Mouse (Mus musculus): ENCODE results near the gene Tsnaxip1. TPM values are rescaled to one million over a fixed set of nuclear protein-coding genes. Genes with fewer than 3 reads are reported as not detected.

Tsnaxip1 gene
- polyA plus RNA-seq, 1 experiment from 2014 or later: 2.9 TPM

DNA sequence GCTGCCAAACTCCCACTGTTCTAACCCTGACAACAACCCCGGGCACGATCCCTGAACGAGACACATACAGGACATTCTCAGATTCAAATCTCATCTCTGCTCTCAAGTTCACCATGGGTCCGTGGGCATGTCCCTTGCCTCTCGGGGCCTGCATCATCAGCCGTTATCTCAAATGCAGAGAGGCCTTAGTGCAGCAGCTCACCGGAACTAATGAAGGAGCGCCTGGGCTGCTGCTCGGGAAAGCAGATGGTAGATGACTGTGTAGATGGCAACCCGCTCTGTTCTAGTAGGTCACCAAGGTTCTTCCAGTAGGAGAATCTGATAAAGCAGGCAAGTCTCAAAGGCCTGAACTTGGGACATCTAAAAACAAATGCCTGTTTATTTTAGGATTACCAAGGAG lies 16.5 kb upstream of the Tsnaxip1 start:
- ATAC-seq: no peak
- no peak for DNase-seq (ENCODE audit: low spot score)
- no peaks in the 10 kb centered on the region for H3K27me3 ChIP-seq (replicated peaks; ENCODE audit: insufficient read depth, low read length)
- H3K9ac ChIP-seq (replicated peaks; ENCODE audit: low read depth): no peak overlapping the region
- H3K4me1 ChIP-seq (ENCODE audit: insufficient read depth, low read depth, low read length): peaks cover 15% of the 10 kb centered on the region
- no peak overlapping the region for H3K4me2 ChIP-seq (replicated peaks; ENCODE audit: low read depth, low read length)
- no peak overlapping the region for H3K4me3 ChIP-seq (ENCODE audit: low read depth, low read length)
- no peak overlapping the region for H3K27ac ChIP-seq (ENCODE audit: low read length)
- WGBS: 87% methylated on average over 10 of the region's 10 CpGs
- TF ChIP-seq CTCF (IDR thresholded peaks at IDR 0.05) (no peak), EP300 (IDR thresholded peaks at IDR 0.05) (no peak)
- no peaks in the 10 kb centered on the region for H3K9me3 ChIP-seq (ENCODE audit: low read length)
- no peaks in the 10 kb centered on the region; the same call in 1 of the 2 replicates for H3K36me3 ChIP-seq (ENCODE audit: insufficient read depth, low read length)

- Histone ChIP-seq H3K36me3 (ENCODE audit: insufficient read depth, low read length) (no peaks in the 10 kb centered on the region; the same call in 1 of the 2 replicates), H3K4me1 (ENCODE audit: insufficient read depth, low read depth, low read length) (peaks cover 15% of the 10 kb centered on the region), H3K9ac (replicated peaks; ENCODE audit: low read depth) (no peak overlapping the region), H3K9me3 (ENCODE audit: low read length) (no peaks in the 10 kb centered on the region), H3K4me3 (ENCODE audit: low read depth, low read length) (no peak overlapping the region), H3K4me2 (replicated peaks; ENCODE audit: low read depth, low read length) (no peak overlapping the region), H3K27ac (ENCODE audit: low read length) (no peak overlapping the region), H3K27me3 (replicated peaks; ENCODE audit: insufficient read depth, low read length) (no peaks in the 10 kb centered on the region)
- DNase-seq (ENCODE audit: low spot score): no peak
- TF ChIP-seq CTCF (IDR thresholded peaks at IDR 0.05) (no peak), EP300 (IDR thresholded peaks at IDR 0.05) (no peak)
- no peak for ATAC-seq
- WGBS: 66% methylated on average over 3 of the region's 3 CpGs
Measured at GRCm38 (mm10) chr8:105811543-105811942, 16.0 kb upstream of the Tsnaxip1 start.

- Histone ChIP-seq H3K9me3 (ENCODE audit: low read length) (no peaks in the 10 kb centered on the region), H3K27me3 (replicated peaks; ENCODE audit: insufficient read depth, low read length) (no peaks in the 10 kb centered on the region), H3K36me3 (ENCODE audit: insufficient read depth, low read length) (no peaks in the 10 kb centered on the region; the same call in 1 of the 2 replicates), H3K9ac (replicated peaks; ENCODE audit: low read depth) (no peak overlapping the region), H3K4me3 (ENCODE audit: low read depth, low read length) (no peak overlapping the region), H3K4me2 (replicated peaks; ENCODE audit: low read depth, low read length) (no peak overlapping the region), H3K27ac (ENCODE audit: low read length) (no peak overlapping the region), H3K4me1 (ENCODE audit: insufficient read depth, low read depth, low read length) (peaks cover 14% of the 10 kb centered on the region)
- WGBS: 76% methylated on average over 5 of the region's 5 CpGs
- TF ChIP-seq EP300 (IDR thresholded peaks at IDR 0.05): no peak
- TF ChIP-seq CTCF (IDR thresholded peaks at IDR 0.05): no peak
- no peak for ATAC-seq
- no peak for DNase-seq (ENCODE audit: low spot score)
Measured at GRCm38 (mm10) chr8:105812511-105812910, 15.0 kb upstream of the Tsnaxip1 start.

DNA sequence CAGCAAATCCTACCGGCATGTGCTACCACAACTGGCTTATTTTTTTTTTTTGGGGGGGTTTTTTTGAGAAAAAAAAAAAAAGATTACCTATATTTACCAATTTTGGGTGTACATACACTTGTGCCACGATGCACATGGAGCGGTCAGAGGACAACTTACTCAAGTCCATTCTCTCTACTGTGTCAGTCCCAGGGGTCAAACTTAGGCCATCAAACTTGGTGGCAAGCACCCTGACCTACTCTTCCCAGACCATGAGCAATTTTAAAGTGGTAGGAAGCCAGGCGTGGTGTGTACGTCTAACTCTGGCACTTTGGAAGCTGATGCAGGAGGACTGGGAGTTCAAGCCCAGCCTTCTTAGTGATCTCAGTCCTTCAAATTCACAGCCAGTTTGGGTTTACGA lies 14.3 kb upstream of the Tsnaxip1 start:
- DNase-seq (ENCODE audit: low spot score): no peak
- Histone ChIP-seq H3K9ac (replicated peaks; ENCODE audit: low read depth) (no peak overlapping the region), H3K4me1 (ENCODE audit: insufficient read depth, low read depth, low read length) (peaks cover 6% of the 10 kb centered on the region; the same call in 1 of the 2 replicates), H3K36me3 (ENCODE audit: insufficient read depth, low read length) (no peaks in the 10 kb centered on the region; the same call in 1 of the 2 replicates), H3K4me2 (replicated peaks; ENCODE audit: low read depth, low read length) (no peak overlapping the region), H3K27me3 (replicated peaks; ENCODE audit: insufficient read depth, low read length) (no peaks in the 10 kb centered on the region), H3K27ac (ENCODE audit: low read length) (no peak overlapping the region), H3K9me3 (ENCODE audit: low read length) (no peaks in the 10 kb centered on the region), H3K4me3 (ENCODE audit: low read depth, low read length) (no peak overlapping the region)
- 95% methylated on average over 6 of the region's 6 CpGs for WGBS
- ATAC-seq: no peak
- no peak for TF ChIP-seq EP300 (IDR thresholded peaks at IDR 0.05)
- no peak for TF ChIP-seq CTCF (IDR thresholded peaks at IDR 0.05)

GRCm38 (mm10) chr8:105819659-105820058 lies 7.9 kb upstream of the Tsnaxip1 start:
- no peaks in the 10 kb centered on the region for H3K27me3 ChIP-seq (replicated peaks; ENCODE audit: insufficient read depth, low read length)
- no peaks in the 10 kb centered on the region for H3K4me1 ChIP-seq (ENCODE audit: insufficient read depth, low read depth, low read length)
- no peak overlapping the region for H3K27ac ChIP-seq (ENCODE audit: low read length)
- H3K36me3 ChIP-seq (ENCODE audit: insufficient read depth, low read length): peaks cover 10% of the 10 kb centered on the region
- ATAC-seq (no peak), DNase-seq (ENCODE audit: low spot score) (no peak)
- no peak for TF ChIP-seq EP300 (IDR thresholded peaks at IDR 0.05)
- TF ChIP-seq CTCF (IDR thresholded peaks at IDR 0.05): no peak
- no peak overlapping the region for H3K9ac ChIP-seq (replicated peaks; ENCODE audit: low read depth)
- H3K9me3 ChIP-seq (ENCODE audit: low read length): no peaks in the 10 kb centered on the region
- no peak overlapping the region for H3K4me3 ChIP-seq (ENCODE audit: low read depth, low read length)
- WGBS: 78% methylated on average over 3 of the region's 3 CpGs
- no peak overlapping the region for H3K4me2 ChIP-seq (replicated peaks; ENCODE audit: low read depth, low read length)

DNA sequence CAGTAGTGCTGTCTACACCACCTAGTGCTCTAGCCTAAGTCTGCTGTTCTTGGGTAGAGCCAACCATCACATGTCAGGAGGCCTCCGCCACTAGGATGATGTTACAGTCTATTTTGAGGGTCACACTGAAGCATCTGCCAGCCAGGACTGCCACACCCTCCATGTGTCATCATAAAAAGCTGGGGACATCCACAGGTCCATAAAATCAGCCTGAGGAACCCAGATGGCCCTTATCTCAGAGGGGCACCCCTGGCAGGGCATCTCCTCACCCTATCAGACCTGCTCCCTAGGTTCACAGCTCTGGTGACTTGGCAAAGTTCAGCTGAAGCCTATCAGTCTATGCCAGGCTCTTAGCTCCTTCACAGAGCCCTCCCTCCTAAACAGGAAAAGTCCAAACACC lies 6.6 kb upstream of the Tsnaxip1 start:
- H3K4me1 ChIP-seq (ENCODE audit: insufficient read depth, low read depth, low read length): peaks cover 3% of the 10 kb centered on the region
- ATAC-seq (peak; percentile 74), DNase-seq (ENCODE audit: low spot score) (no peak)
- TF ChIP-seq EP300 (IDR thresholded peaks at IDR 0.05) (no peak), CTCF (IDR thresholded peaks at IDR 0.05) (no peak)
- H3K4me2 ChIP-seq (replicated peaks; ENCODE audit: low read depth, low read length): no peak overlapping the region
- H3K9me3 ChIP-seq (ENCODE audit: low read length): no peaks in the 10 kb centered on the region
- 79% methylated on average over 1 of the region's 1 CpGs for WGBS
- H3K27me3 ChIP-seq (replicated peaks; ENCODE audit: insufficient read depth, low read length): no peaks in the 10 kb centered on the region
- H3K4me3 ChIP-seq (ENCODE audit: low read depth, low read length): no peak overlapping the region
- no peak overlapping the region for H3K9ac ChIP-seq (replicated peaks; ENCODE audit: low read depth)
- H3K27ac ChIP-seq (ENCODE audit: low read length): no peak overlapping the region
- H3K36me3 ChIP-seq (ENCODE audit: insufficient read depth, low read length): peaks cover 10% of the 10 kb centered on the region

GRCm38 (mm10) chr8:105825506-105825905 lies 2.0 kb upstream of the Tsnaxip1 start:
- no peaks in the 10 kb centered on the region for H3K27me3 ChIP-seq (replicated peaks; ENCODE audit: insufficient read depth, low read length)
- H3K9me3 ChIP-seq (ENCODE audit: low read length): no peaks in the 10 kb centered on the region
- peak overlapping the region; percentile 96; the same call in 1 of the 2 replicates for H3K4me3 ChIP-seq (ENCODE audit: low read depth, low read length)
- H3K27ac ChIP-seq (ENCODE audit: low read length): no peak overlapping the region
- peak overlapping the region; percentile 80; the same call in 1 of the 2 replicates for H3K4me2 ChIP-seq (replicated peaks; ENCODE audit: low read depth, low read length)
- peaks cover 13% of the 10 kb centered on the region for H3K4me1 ChIP-seq (ENCODE audit: insufficient read depth, low read depth, low read length)
- TF ChIP-seq CTCF (IDR thresholded peaks at IDR 0.05) (no peak), EP300 (IDR thresholded peaks at IDR 0.05) (no peak)
- DNase-seq (ENCODE audit: low spot score): no peak
- ATAC-seq: no peak
- H3K36me3 ChIP-seq (ENCODE audit: insufficient read depth, low read length): peaks cover 10% of the 10 kb centered on the region
- WGBS: 69% methylated on average over 4 of the region's 4 CpGs
- no peak overlapping the region for H3K9ac ChIP-seq (replicated peaks; ENCODE audit: low read depth)
